Mouse (Mus musculus): ENCODE data around the gene Cnot6l.

DNA sequence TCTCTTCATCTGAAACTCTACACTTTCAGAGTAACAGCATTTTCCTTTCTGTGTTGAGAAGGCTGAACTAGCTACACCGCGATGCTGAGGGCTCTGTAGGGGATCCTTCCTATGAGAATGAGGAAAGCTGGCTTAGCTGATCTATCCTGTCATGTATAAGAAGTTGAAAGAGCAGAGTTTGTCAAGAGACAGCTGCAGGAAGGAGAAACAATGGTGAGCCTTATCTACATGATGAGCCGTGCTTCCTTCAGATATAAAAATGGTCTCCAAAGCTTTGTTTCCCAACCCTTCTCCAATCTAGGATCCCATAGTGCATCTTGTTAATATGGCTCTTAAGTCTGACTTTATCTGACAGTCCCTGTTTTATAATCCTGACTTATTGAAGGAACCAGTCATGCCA, 6.5 kb upstream of the Cnot6l start:
- TF ChIP-seq CTCF (IDR thresholded peaks at IDR 0.05; ENCODE audit: low read depth, low read length) (no peak), POLR2A (IDR thresholded peaks at IDR 0.05; ENCODE audit: borderline replicate concordance, low read depth, low read length) (no peak)
